Mouse (Mus musculus) intestine, postnatal 0 days (tissue): Measurements from ENCODE around the gene Wdr13. TPM values are rescaled to one million over a fixed set of nuclear protein-coding genes. Genes with fewer than 3 reads are reported as not detected.
"Not testable (repeated sequence)": the region's sequence is repeated elsewhere in the genome, so short reads cannot be mapped to it uniquely, and the experiment has no call there.

Source experiments
- ATAC-seq: fragments of 200-750 bp; cut with Nextera tagmentation; 2 replicates; pipeline ENCODE4 v1.8.0; 2017; ENCODE audit warnings: mild to moderate bottlenecking, moderate TSS enrichment, moderate library complexity
- H3K27ac ChIP-seq: fragments of 300-500 bp; sonication (generic); 2 replicates; pipeline ENCODE4 v1.5.1; 2014; ENCODE audit warnings: mild to moderate bottlenecking, low read depth, low read length, moderate library complexity
- H3K27me3 ChIP-seq: fragments of 300-500 bp; sonication (generic); replicated peaks from 2 replicates; pipeline ENCODE4 v1.6.1; 2014; ENCODE audit warnings: low read length, mixed read lengths; ENCODE audit not compliant: control insufficient read depth, insufficient read depth
- H3K36me3 ChIP-seq: fragments of 300-500 bp; sonication (generic); 2 replicates; pipeline ENCODE4 v1.6.1; 2014; ENCODE audit warnings: mild to moderate bottlenecking, moderate library complexity; ENCODE audit not compliant: control insufficient read depth, insufficient read depth
- H3K4me1 ChIP-seq: fragments of 300-500 bp; sonication (generic); replicated peaks from 2 replicates; pipeline ENCODE4 v1.6.1; 2014; ENCODE audit warnings: antibody characterized with exemption, low read length, mixed read lengths; ENCODE audit not compliant: control insufficient read depth, insufficient read depth
- H3K4me2 ChIP-seq: fragments of 300-500 bp; sonication (generic); replicated peaks from 2 replicates; pipeline ENCODE4 v1.6.1; 2014; ENCODE audit warnings: low read depth, mild to moderate bottlenecking, moderate library complexity
- H3K4me3 ChIP-seq: fragments of 300-500 bp; sonication (generic); 2 replicates; pipeline ENCODE4 v1.5.1; 2014; ENCODE audit warnings: low read depth, low read length
- H3K9ac ChIP-seq: fragments of 300-500 bp; sonication (generic); 2 replicates; pipeline ENCODE4 v1.6.1; 2014; ENCODE audit warnings: mild to moderate bottlenecking, low read depth, low read length
- H3K9me3 ChIP-seq: fragments of 300-500 bp; sonication (generic); 2 replicates; pipeline ENCODE4 v1.6.1; 2016; ENCODE audit warnings: mixed run types; ENCODE audit not compliant: control insufficient read depth
- CTCF ChIP-seq: sonication (generic); IDR thresholded peaks from 2 replicates; pipeline ENCODE4 v1.5.1; 2016; ENCODE audit warnings: low read depth, mild to moderate bottlenecking, control low read depth, antibody characterized with exemption, moderate library complexity
- WGBS: fragments of 180-500 bp; shearing (Covaris S2); extraction: QIAGEN DNeasy Blood & Tissue Kit; methylation state at CpG from one replicate; pipeline ENCODE4 v1.1.7; 2014; 5-methylcytosine and 5-hydroxymethylcytosine counted together
- polyA plus RNA-seq: library from polyadenylated mRNA; unstranded; fragments of >200 nt; fragmentation: Nextera tagmentation; extraction: Ambion mirVana; gene quantifications from 2 replicates; pipeline ENCODE4 v1.2.1, GENCODE M21; 2015

The Wdr13 gene
- polyA plus RNA-seq, 1 experiment from 2014 or later: 10.1 TPM

GRCm38 (mm10) chrX:8099435-8099834, 33.3 kb downstream of the Wdr13 start:
- no peak overlapping the region for H3K4me2 ChIP-seq
- no peaks in the 10 kb centered on the region for H3K27me3 ChIP-seq
- no peaks in the 10 kb centered on the region for H3K36me3 ChIP-seq
- no peak for TF ChIP-seq CTCF
- H3K9ac ChIP-seq: no peak overlapping the region
- H3K27ac ChIP-seq: no peak overlapping the region; the same call in 1 of the 2 replicates
- H3K4me1 ChIP-seq: no peaks in the 10 kb centered on the region
- no peak for ATAC-seq
- H3K9me3 ChIP-seq: no peaks in the 10 kb centered on the region
- WGBS: 34% methylated on average over 4 of the region's 4 CpGs
- H3K4me3 ChIP-seq: no peak overlapping the region

- H3K4me2 ChIP-seq: peak overlapping the region; percentile 24
- ATAC-seq: peak; percentile 97
- H3K36me3 ChIP-seq: no peaks in the 10 kb centered on the region
- H3K9me3 ChIP-seq: no peaks in the 10 kb centered on the region
- no peak for TF ChIP-seq CTCF
- no peak overlapping the region for H3K27ac ChIP-seq
- peak overlapping the region; percentile 2; the same call in 1 of the 2 replicates for H3K9ac ChIP-seq
- no peaks in the 10 kb centered on the region for H3K27me3 ChIP-seq
- 21% methylated on average over 19 of the region's 19 CpGs for WGBS
- peak overlapping the region; percentile 13; the same call in 1 of the 2 replicates for H3K4me3 ChIP-seq
- no peaks in the 10 kb centered on the region for H3K4me1 ChIP-seq
Measured at GRCm38 (mm10) chrX:8096787-8097242, 35.9 kb downstream of the Wdr13 start.

DNA sequence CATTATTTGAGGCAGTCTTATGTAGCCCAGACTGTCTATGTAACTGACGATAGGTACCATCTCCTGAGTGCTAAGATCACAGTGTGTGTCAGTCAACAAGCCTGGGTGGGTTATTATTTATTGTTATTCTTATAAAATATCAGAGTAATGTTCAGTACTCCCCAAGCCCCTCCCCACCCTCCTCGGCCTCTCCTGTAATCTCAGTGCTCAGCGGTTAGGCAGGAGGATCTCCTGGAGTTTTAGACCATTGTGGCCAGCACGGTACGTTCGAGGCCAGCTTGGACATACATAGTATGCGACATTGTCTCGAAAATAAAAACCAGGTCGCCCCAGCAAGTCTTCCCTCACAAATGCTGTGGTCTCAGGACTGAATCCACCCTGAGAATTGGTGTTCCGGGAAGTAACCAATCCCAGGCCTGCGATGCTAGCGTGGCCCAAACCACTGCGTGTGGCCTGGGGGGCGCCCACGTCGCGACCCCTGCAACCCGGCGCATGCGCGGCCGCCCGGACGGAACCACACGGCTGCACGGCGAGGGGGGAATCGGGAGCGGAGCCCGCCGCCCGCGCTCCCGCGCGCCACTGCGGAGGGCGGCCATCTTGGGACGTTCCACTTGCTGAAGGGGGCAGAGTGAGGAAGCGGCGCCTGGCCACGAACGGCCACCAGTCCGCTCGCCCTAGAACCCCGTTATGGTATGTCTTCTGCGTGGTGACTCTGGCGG, 36.5 kb downstream of the Wdr13 start:
- not testable (repeated sequence) for H3K27ac ChIP-seq, H3K36me3 ChIP-seq, H3K27me3 ChIP-seq, H3K4me1 ChIP-seq, H3K9ac ChIP-seq, H3K9me3 ChIP-seq
- peak overlapping the region; percentile 45; the same call in 1 of the 2 replicates for H3K4me2 ChIP-seq
- 18% methylated on average over 19 of the region's 48 CpGs for WGBS
- peak; percentile 93 for ATAC-seq
- peak overlapping the region; percentile 21; the same call in 1 of the 2 replicates for H3K4me3 ChIP-seq

GRCm38 (mm10) chrX:8095546-8095945, 37.1 kb downstream of the Wdr13 start:
- Histone ChIP-seq H3K9ac (no peak overlapping the region), H3K4me3 (peak overlapping the region; percentile 21; the same call in 1 of the 2 replicates), H3K27me3 (no peaks in the 10 kb centered on the region), H3K27ac (no peak overlapping the region), H3K36me3 (no peaks in the 10 kb centered on the region), H3K9me3 (no peaks in the 10 kb centered on the region), H3K4me1 (no peaks in the 10 kb centered on the region), H3K4me2 (peak overlapping the region; percentile 45; the same call in 1 of the 2 replicates)
- WGBS: 75% methylated on average over 10 of the region's 10 CpGs
- ATAC-seq: no peak
- no peak for TF ChIP-seq CTCF

DNA sequence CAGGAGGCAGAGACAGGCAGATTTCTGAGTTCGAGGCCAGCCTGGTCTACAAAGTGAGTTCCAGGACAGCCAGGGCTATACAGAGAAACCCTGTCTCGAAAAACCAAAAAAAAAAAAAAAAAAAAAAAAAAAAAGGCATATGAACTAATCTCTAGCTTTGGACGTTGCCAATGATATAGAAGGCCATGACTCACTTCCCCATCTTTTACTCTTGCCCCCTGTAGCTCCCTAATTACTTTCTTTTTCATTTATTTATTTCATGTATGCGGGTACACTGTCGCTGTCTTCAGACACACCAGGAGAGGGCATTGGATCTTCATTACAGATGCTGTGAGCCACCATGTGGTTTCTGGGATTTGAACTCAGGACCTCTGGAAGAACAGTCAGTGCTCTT, 41.7 kb downstream of the Wdr13 start:
- not testable (repeated sequence) for H3K4me2 ChIP-seq, H3K27ac ChIP-seq, ATAC-seq, H3K36me3 ChIP-seq, H3K4me3 ChIP-seq, H3K27me3 ChIP-seq, H3K9ac ChIP-seq, H3K4me1 ChIP-seq, H3K9me3 ChIP-seq
- WGBS: 94% methylated on average over 4 of the region's 5 CpGs

DNA sequence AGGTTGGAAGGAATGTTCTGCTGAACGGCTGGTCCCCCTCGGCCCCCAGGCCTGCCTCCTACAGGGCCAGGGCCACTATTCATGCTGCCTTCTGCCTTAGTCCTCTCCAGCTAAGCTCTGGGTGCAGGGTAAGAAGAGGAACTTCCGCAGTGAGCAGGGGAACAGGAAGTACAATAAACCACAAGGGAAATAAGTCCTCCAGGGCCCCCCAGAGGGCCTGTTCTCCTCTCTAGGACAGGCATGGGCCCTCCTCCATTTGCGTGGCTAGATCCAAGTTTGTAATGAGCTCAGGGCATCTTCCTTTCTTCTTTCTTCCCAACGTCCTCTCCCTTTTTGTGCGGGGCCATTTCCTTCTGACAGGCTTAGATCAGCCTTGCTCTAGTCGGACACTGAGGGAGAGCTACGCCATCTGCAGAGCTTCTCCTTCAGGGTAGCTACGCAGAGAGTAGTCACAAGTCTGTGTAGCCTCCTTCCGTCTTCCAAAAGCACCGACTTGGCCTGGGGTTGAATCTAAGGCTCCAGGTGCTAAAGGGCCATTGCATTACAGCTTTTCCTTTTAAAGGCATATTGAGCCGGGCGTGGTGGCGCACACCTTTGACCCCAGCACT, 42.2 kb downstream of the Wdr13 start, which contains the start of gene Was:
Gene Was (minus strand): TSS at position 153 of the 608 bp plus-strand sequence.
- WGBS: 84% methylated on average over 14 of the region's 14 CpGs
- no peak within 1 kb of the TSS for H3K9ac ChIP-seq
- no peaks in the 10 kb centered on the region for H3K36me3 ChIP-seq
- ATAC-seq: no peak
- no peaks in the 10 kb centered on the region for H3K9me3 ChIP-seq
- H3K27ac ChIP-seq: no peak within 1 kb of the TSS
- TF ChIP-seq CTCF: no peak
- no peaks in the 10 kb centered on the region for H3K27me3 ChIP-seq
- no peak within 1 kb of the TSS for H3K4me2 ChIP-seq
- H3K4me3 ChIP-seq: no peak within 1 kb of the TSS
- H3K4me1 ChIP-seq: no peaks in the 10 kb centered on the region
